ENCODE assay signal across 8 mouse cellular contexts in the genomic region with DNA sequence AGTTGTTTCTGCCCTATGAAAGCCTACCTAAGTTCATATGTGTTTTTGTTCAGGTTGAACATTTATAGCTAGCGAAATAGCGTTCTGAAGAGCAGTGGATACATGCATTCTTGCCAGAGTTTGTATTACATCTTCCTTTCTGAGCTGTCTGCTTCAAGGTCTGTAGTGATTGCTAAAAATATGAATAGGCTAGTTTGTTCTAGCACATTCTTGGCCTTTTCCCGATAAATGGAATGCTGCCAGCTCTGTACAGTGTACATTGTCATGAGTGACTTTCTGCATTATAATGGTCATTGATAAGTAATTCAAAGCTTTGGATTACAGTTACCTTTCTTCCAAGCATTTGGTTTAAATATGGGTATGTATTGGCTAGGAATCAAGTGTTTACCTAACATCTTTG. TPM values are rescaled to one million over a fixed set of nuclear protein-coding genes. Genes with fewer than 3 reads are reported as not detected.
A peak's percentile ranks its signal among the peaks of the same experiment; 100 is the strongest.
DNase-seq lines count a peak whose midpoint lies in the region; ATAC-seq and TF ChIP-seq lines count a peak whose summit lies in the region.

No protein-coding gene starts in this region.

- peak overlapping the region; percentile 94 for H3K4me2 ChIP-seq in heart, embryonic 11.5 days
- H3K4me2 ChIP-seq in forebrain, embryonic 12.5 days = peak overlapping the region; percentile 85
- H3K4me2 ChIP-seq in liver, embryonic 14.5 days (ENCODE audit: low read depth) = peak overlapping the region; percentile 84

- no peaks in the 10 kb centered on the region for H3K9me3 ChIP-seq in heart, embryonic 11.5 days (replicated peaks; ENCODE audit: control insufficient read depth, low read length)
- H3K9me3 ChIP-seq in E14TG2a.4 (ENCODE audit: low read length) = peaks cover 10% of the 10 kb centered on the region; the same call in 1 of the 2 replicates
- H3K9me3 ChIP-seq in forebrain, embryonic 12.5 days = no peaks in the 10 kb centered on the region
- H3K9me3 ChIP-seq in liver, embryonic 14.5 days (ENCODE audit: control insufficient read depth, low read length) = no peaks in the 10 kb centered on the region

- H3K27ac ChIP-seq in heart, embryonic 11.5 days (ENCODE audit: low read depth, low read length) = no peak overlapping the region
- no peak overlapping the region for H3K27ac ChIP-seq in forebrain, embryonic 12.5 days
- no peak overlapping the region for H3K27ac ChIP-seq in liver, embryonic 14.5 days

- WGBS in heart, embryonic 11.5 days (ENCODE audit: insufficient replicate concordance) = 5% methylated on average over 3 of the region's 3 CpGs
- 6% methylated on average over 3 of the region's 3 CpGs for WGBS in forebrain, embryonic 12.5 days
- WGBS in liver, embryonic 14.5 days (ENCODE audit: insufficient replicate concordance) = 4% methylated on average over 3 of the region's 3 CpGs

- H3K4me1 ChIP-seq in heart, embryonic 11.5 days (ENCODE audit: control insufficient read depth, insufficient read depth, low read length) = peaks cover 5% of the 10 kb centered on the region; the same call in 1 of the 2 replicates
- H3K4me1 ChIP-seq in E14TG2a.4 (replicated peaks; ENCODE audit: low read depth, low read length) = peaks cover 23% of the 10 kb centered on the region
- peaks cover 7% of the 10 kb centered on the region; the same call in 1 of the 2 replicates for H3K4me1 ChIP-seq in forebrain, embryonic 12.5 days
- H3K4me1 ChIP-seq in liver, embryonic 14.5 days (replicated peaks; ENCODE audit: control insufficient read depth in 2 of 2, insufficient read depth in 2 of 2, low read length in 1 of 2) = peaks cover 28 to 29% of the 10 kb centered on the region in 2 experiments

- H3K4me3 ChIP-seq in heart, embryonic 11.5 days (ENCODE audit: low read depth, low read length) = peak overlapping the region; percentile 88
- H3K4me3 ChIP-seq in E14TG2a.4 (replicated peaks; ENCODE audit: low read length) = peak overlapping the region; percentile 90
- H3K4me3 ChIP-seq in forebrain, embryonic 12.5 days (replicated peaks) = peak overlapping the region; percentile 66
- peak overlapping the region; percentile 95 to 99 for H3K4me3 ChIP-seq in liver, embryonic 14.5 days (ENCODE audit: insufficient read depth in 1 of 2, low read depth in 2 of 2, low read length in 2 of 2)

- no peak for ATAC-seq in heart, embryonic 11.5 days (replicated peaks; ENCODE audit: insufficient number of reproducible peaks, low FRiP score, low TSS enrichment)
- ATAC-seq in forebrain, embryonic 12.5 days (ENCODE audit: low FRiP score) = no peak
- ATAC-seq in liver, embryonic 14.5 days (ENCODE audit: insufficient read depth) = no peak

- DNase-seq in heart, adult 18-20 months = no peak
- DNase-seq in liver, embryonic 14.5 days (ENCODE audit: low read depth in 3 of 3, low spot score in 3 of 3) = no peak
- DNase-seq in thymus, postnatal 4 days = no peak
- no peak for DNase-seq in frontal cortex, postnatal 36 days (ENCODE audit: low spot score in 2 of 2)
- DNase-seq in urinary bladder, adult 18-20 months (ENCODE audit: low spot score in 2 of 2) = no peak

- H3K27me3 ChIP-seq in heart, embryonic 11.5 days (ENCODE audit: control insufficient read depth, insufficient read depth, low read length) = peaks cover 2% of the 10 kb centered on the region; the same call in 1 of the 2 replicates
- peaks cover 38% of the 10 kb centered on the region for H3K27me3 ChIP-seq in E14TG2a.4 (ENCODE audit: insufficient read depth, low read length)
- peaks cover 13% of the 10 kb centered on the region for H3K27me3 ChIP-seq in forebrain, embryonic 12.5 days
- H3K27me3 ChIP-seq in liver, embryonic 14.5 days (ENCODE audit: control insufficient read depth, insufficient read depth, low read length) = no peaks in the 10 kb centered on the region

- TF ChIP-seq EP300 in liver, embryonic 14.5 days (IDR thresholded peaks at IDR 0.05; ENCODE audit: low read depth) = no peak

- H3K36me3 ChIP-seq in heart, embryonic 11.5 days (ENCODE audit: control insufficient read depth, insufficient read depth, low read length) = peaks cover 16% of the 10 kb centered on the region
- peaks cover 45% of the 10 kb centered on the region for H3K36me3 ChIP-seq in E14TG2a.4 (ENCODE audit: insufficient read depth, low read length)
- H3K36me3 ChIP-seq in forebrain, embryonic 12.5 days (replicated peaks) = peaks cover 33% of the 10 kb centered on the region
- H3K36me3 ChIP-seq in liver, embryonic 14.5 days (replicated peaks; ENCODE audit: control insufficient read depth, insufficient read depth, low read depth) = peaks cover 13% of the 10 kb centered on the region

- TF ChIP-seq CTCF in E14TG2a.4 (conservative IDR thresholded peaks at IDR 0.05; ENCODE audit: low read length) = no peak
- no peak for TF ChIP-seq CTCF in liver, embryonic 14.5 days (IDR thresholded peaks at IDR 0.05; ENCODE audit: low read depth)

- H3K9ac ChIP-seq in heart, embryonic 11.5 days (ENCODE audit: low read depth, low read length) = 0 out of 2 replicates have a peak overlapping the region, but pooled peaks have one; percentile 56
- peak overlapping the region; percentile 54 for H3K9ac ChIP-seq in forebrain, embryonic 12.5 days
- H3K9ac ChIP-seq in liver, embryonic 14.5 days (replicated peaks) = peak overlapping the region; percentile 59

RNA-seq across cellular contexts. Expression of a gene that starts 0.6 kb away (rescaled TPM):
- polyA plus RNA-seq in heart, embryonic 11.5 days (2014; fragmentation: Nextera tagmentation; extraction: Ambion mirVana) = 27.0 and 31.5 TPM in 2 replicates
- 1 to 10 TPM; 8.3 to 9.6 TPM for total RNA-seq in heart, adult 18-20 months (2021)
- 15.4 and 25.6 TPM in 2 replicates for polyA plus RNA-seq in forebrain, embryonic 12.5 days (2016; fragmentation: Nextera tagmentation; extraction: Ambion mirVana)
- polyA plus RNA-seq in liver, embryonic 14.5 days (2012; rRNA removed) = 2.3 and 3.1 TPM in 2 replicates
- 5.1 and 5.4 TPM in 2 replicates for polyA plus RNA-seq in liver, embryonic 14.5 days (2014; fragmentation: Nextera tagmentation; extraction: Ambion mirVana)

RNA-seq across cellular contexts. Expression of a gene that starts 1.0 kb away (rescaled TPM):
- 2.9 and 3.6 TPM in 2 replicates for polyA plus RNA-seq in heart, embryonic 11.5 days (2014; fragmentation: Nextera tagmentation; extraction: Ambion mirVana)
- under 1 TPM; 0.15 to 0.33 TPM for total RNA-seq in heart, adult 18-20 months (2021)
- 2.3 and 2.6 TPM in 2 replicates for polyA plus RNA-seq in forebrain, embryonic 12.5 days (2016; fragmentation: Nextera tagmentation; extraction: Ambion mirVana)
- polyA plus RNA-seq in liver, embryonic 14.5 days (2012; rRNA removed) = 8.4 and 9.4 TPM in 2 replicates
- 10.4 and 12.0 TPM in 2 replicates for polyA plus RNA-seq in liver, embryonic 14.5 days (2014; fragmentation: Nextera tagmentation; extraction: Ambion mirVana)
